Mouse (Mus musculus): Measurements from ENCODE around the gene Mrpl43.

The Mrpl43 gene

GRCm38 (mm10) chr19:45028746-45029145 is 22.5 kb upstream of the Mrpl43 start:
- DNase-seq, result peak; percentile 41

- DNase-seq, result peak; percentile 51
Observed at GRCm38 (mm10) chr19:45027848-45028247, 21.6 kb upstream of the Mrpl43 start.

- DNase-seq, result peak; percentile 29
Observed at GRCm38 (mm10) chr19:45026958-45027670, 20.9 kb upstream of the Mrpl43 start.

- DNase-seq, result peak; percentile 36
Observed at GRCm38 (mm10) chr19:45025937-45026568, 19.8 kb upstream of the Mrpl43 start.

- DNase-seq, result peak; percentile 43
Observed at GRCm38 (mm10) chr19:45024775-45025174, 18.5 kb upstream of the Mrpl43 start.

- DNase-seq, result peak; percentile 48
Observed at GRCm38 (mm10) chr19:45023993-45024392, 17.8 kb upstream of the Mrpl43 start.

- DNase-seq, result peak; percentile 33
Observed at GRCm38 (mm10) chr19:45021362-45021761, 15.1 kb upstream of the Mrpl43 start.

GRCm38 (mm10) chr19:45020348-45020747 is 14.1 kb upstream of the Mrpl43 start:
- DNase-seq, result peak; percentile 38

- peak; percentile 79 for DNase-seq
Observed at GRCm38 (mm10) chr19:45018351-45018831, 12.1 kb upstream of the Mrpl43 start.

- DNase-seq, result peak; percentile 87
Observed at GRCm38 (mm10) chr19:45017909-45018308, 11.7 kb upstream of the Mrpl43 start.

GRCm38 (mm10) chr19:45017216-45017771 is 11.1 kb upstream of the Mrpl43 start:
- peak; percentile 92 for DNase-seq

- peak; percentile 88 for DNase-seq
Observed at GRCm38 (mm10) chr19:45016341-45017215, 10.3 kb upstream of the Mrpl43 start.

GRCm38 (mm10) chr19:45015518-45016281 is 9.5 kb upstream of the Mrpl43 start:
- peak; percentile 85 for DNase-seq

- peak; percentile 83 for DNase-seq
Observed at GRCm38 (mm10) chr19:45014981-45015402, 8.8 kb upstream of the Mrpl43 start.

GRCm38 (mm10) chr19:45014335-45014971 is 8.2 kb upstream of the Mrpl43 start, which contains the start of gene Lzts2:
Gene Lzts2, plus strand, starts transcription at chr19:45014414.
- DNase-seq, result peak; percentile 61

GRCm38 (mm10) chr19:45013581-45014225 is 7.5 kb upstream of the Mrpl43 start:
- DNase-seq, result no peak

GRCm38 (mm10) chr19:45012636-45013035 is 6.4 kb upstream of the Mrpl43 start:
- no peak for DNase-seq

- no peak for DNase-seq
Observed at GRCm38 (mm10) chr19:45012219-45012618, 6.0 kb upstream of the Mrpl43 start.

- DNase-seq, result no peak
Observed at GRCm38 (mm10) chr19:45010646-45011045, 4.4 kb upstream of the Mrpl43 start.

- peak; percentile 67 for DNase-seq
Observed at GRCm38 (mm10) chr19:45007425-45008191, 1.4 kb upstream of the Mrpl43 start.

All from cerebellum, adult 11-12 months (tissue).